Mouse (Mus musculus): ENCODE measurements around the gene Nudt15.

DNA sequence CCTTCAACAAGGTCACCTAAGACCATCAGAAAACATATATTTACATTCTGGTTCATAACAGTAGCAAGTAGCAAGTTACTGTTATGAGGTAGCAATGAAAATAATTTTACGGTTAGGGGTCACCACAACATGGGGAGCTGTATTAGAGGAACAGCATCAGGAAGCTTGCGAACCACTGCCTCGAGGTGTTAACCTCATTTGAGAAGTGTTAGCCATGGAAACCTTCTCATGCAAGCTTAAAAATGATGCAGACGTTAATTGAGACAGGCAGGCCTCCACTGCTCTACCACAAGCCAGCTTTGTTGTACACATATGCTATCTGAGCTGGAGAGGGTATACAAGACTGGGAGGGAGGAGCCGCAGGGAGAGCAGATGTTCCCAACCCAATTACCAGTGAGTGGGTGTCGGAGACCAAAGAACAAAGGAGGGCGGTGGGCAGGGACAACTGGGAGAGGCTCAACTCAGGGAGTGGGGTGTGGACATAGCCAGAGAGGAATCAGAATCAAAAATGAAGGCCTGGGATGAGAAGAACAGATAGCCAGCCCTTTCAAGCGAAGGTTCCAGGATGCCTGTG lies 71.6 kb downstream of the Nudt15 start:
- TF ChIP-seq POLR2A (IDR thresholded peaks at IDR 0.05; ENCODE audit: extremely low read depth, insufficient read depth, low read length) (no peak), CTCF (IDR thresholded peaks at IDR 0.05; ENCODE audit: low read depth, low read length) (no peak)
